Mouse (Mus musculus) embryo, embryonic 11.5 days (tissue): Measurements from ENCODE around the gene Slc22a20.

Experiments used
- DNase-seq: peaks from one replicate; pipeline ENCODE4 v3.0.0-alpha.2; 2012; ENCODE audit warnings: low read depth, low spot score

Slc22a20 gene

GRCm38 (mm10) chr19:5925311-5925855 lies 60.6 kb downstream of the Slc22a20 start:
- DNase-seq, result no peak

GRCm38 (mm10) chr19:5924713-5925093 lies 61.2 kb downstream of the Slc22a20 start, which contains the start of gene Cdc42ep2:
Gene Cdc42ep2, minus strand, starts transcription at chr19:5924816.
- peak; percentile 87 for DNase-seq

- peak; percentile 85 for DNase-seq
These were observed 61.8 kb downstream of the Slc22a20 start for GRCm38 (mm10) chr19:5923990-5924712.

GRCm38 (mm10) chr19:5922963-5923362 lies 63.0 kb downstream of the Slc22a20 start:
- DNase-seq, result no peak

GRCm38 (mm10) chr19:5922119-5922942 lies 63.6 kb downstream of the Slc22a20 start:
- DNase-seq, result no peak

GRCm38 (mm10) chr19:5921715-5922114 lies 64.2 kb downstream of the Slc22a20 start:
- DNase-seq, result no peak
